Mouse (Mus musculus) MEL (cell line): ENCODE measurements at regions not wholly inside any gene's neighbourhood (a gene's known extent, or its start where the extent isn't known, plus 50 kb on each side); places are given as distances from the start of the nearest gene placed in this dataset.

Experiments
- DNase-seq: peaks from one replicate; pipeline ENCODE4 v3.0.0; 2011; ENCODE audit warnings: low read depth, low spot score
- H3K27ac ChIP-seq: 2 replicates; pipeline ENCODE4 v1.5.1; 2012; ENCODE audit warnings: low read depth, mild to moderate bottlenecking, control low read depth, low read length, moderate library complexity; ENCODE audit not compliant: control insufficient read depth
- H3K27me3 ChIP-seq, 2 experiments: fragments of 150-350 bp in 1 of 2; sonication (generic) in 1 of 2; 2 replicates each; pipeline ENCODE4 v1.6.1; 2012; ENCODE audit warnings: low read length in 2 of 2, mild to moderate bottlenecking in 2 of 2, improper control_type of control experiment in 1 of 2, moderate library complexity in 1 of 2; ENCODE audit not compliant: insufficient read depth in 2 of 2, control insufficient read depth in 1 of 2
- H3K36me3 ChIP-seq, 2 experiments: 2 replicates each; pipeline ENCODE4 v1.6.1; 2012 to 2014; ENCODE audit warnings: low read length in 2 of 2, improper control_type of control experiment in 1 of 2, inconsistent platforms in 1 of 2, mild to moderate bottlenecking in 1 of 2; ENCODE audit not compliant: insufficient read depth in 2 of 2, control insufficient read depth in 1 of 2
- H3K4me1 ChIP-seq, 2 experiments: fragments of 150-350 bp in 1 of 2; sonication (generic) in 1 of 2; 2 replicates each; pipeline ENCODE4 v1.6.1; 2012; ENCODE audit warnings: low read length in 2 of 2, improper control_type of control experiment in 1 of 2, mild to moderate bottlenecking in 1 of 2; ENCODE audit not compliant: insufficient read depth in 2 of 2, control insufficient read depth in 1 of 2
- H3K4me3 ChIP-seq, 2 experiments: fragments of 150-350 bp in 1 of 2; sonication (generic) in 1 of 2; 2 replicates each; pipeline ENCODE4 v1.5.1; 2012; ENCODE audit warnings: low read depth in 2 of 2, low read length in 2 of 2, mild to moderate bottlenecking in 2 of 2, moderate library complexity in 2 of 2, control low read depth in 1 of 2, improper control_type of control experiment in 1 of 2; ENCODE audit not compliant: control insufficient read depth in 1 of 2, insufficient read depth in 1 of 2
- H3K79me2 ChIP-seq: 2 replicates; pipeline ENCODE4 v1.6.1; 2012; ENCODE audit warnings: mild to moderate bottlenecking, low read length, moderate library complexity; ENCODE audit not compliant: control insufficient read depth, poor library complexity, insufficient read depth
- H3K9ac ChIP-seq: 2 replicates; pipeline ENCODE4 v1.6.1; 2012; ENCODE audit warnings: low read depth, mild to moderate bottlenecking, control low read depth, low read length, moderate library complexity; ENCODE audit not compliant: control insufficient read depth, poor library complexity, severe bottlenecking
- H3K9me3 ChIP-seq: fragments of 150-350 bp; sonication (generic); replicated peaks from 2 replicates; pipeline ENCODE4 v1.6.1; 2012; ENCODE audit warnings: mild to moderate bottlenecking, low read length, improper control_type of control experiment, moderate library complexity; ENCODE audit not compliant: insufficient read depth
- BHLHE40 ChIP-seq: IDR thresholded peaks from 2 replicates; pipeline ENCODE4 v1.6.1; 2012; ENCODE audit warnings: low read depth, mild to moderate bottlenecking, inconsistent platforms, low read length, improper control_type of control experiment, borderline replicate concordance
- CHD1 ChIP-seq: IDR thresholded peaks from 2 replicates; pipeline ENCODE4 v1.6.1; 2012; ENCODE audit warnings: low read depth, mild to moderate bottlenecking, inconsistent platforms, low read length, improper control_type of control experiment
- CTCF ChIP-seq, 3 experiments: IDR thresholded peaks in 2 of 3; conservative IDR thresholded peaks in 1 of 3; 2 replicates each; pipeline ENCODE4 v1.5.1; 2011 to 2012; ENCODE audit warnings: low read length in 3 of 3, low read depth in 2 of 3, mild to moderate bottlenecking in 2 of 3, improper control_type of control experiment in 1 of 3, inconsistent platforms in 1 of 3, mixed read lengths in 1 of 3, moderate library complexity in 1 of 3; ENCODE audit not compliant: control insufficient read depth in 1 of 3, insufficient read depth in 1 of 3, poor library complexity in 1 of 3, severe bottlenecking in 1 of 3
- E2F4 ChIP-seq: IDR thresholded peaks from 2 replicates; pipeline ENCODE4 v1.6.1; 2011; ENCODE audit warnings: low read depth, low read length, improper control_type of control experiment, borderline replicate concordance
- ETS1 ChIP-seq: IDR thresholded peaks from 2 replicates; pipeline ENCODE4 v1.6.1; 2012; ENCODE audit warnings: low read depth, mild to moderate bottlenecking, inconsistent platforms, low read length, improper control_type of control experiment, moderate library complexity
- GABPA ChIP-seq: IDR thresholded peaks from 2 replicates; pipeline ENCODE4 v1.6.1; 2012; ENCODE audit warnings: low read depth, mild to moderate bottlenecking, inconsistent platforms, low read length, improper control_type of control experiment, moderate library complexity
- HCFC1 ChIP-seq: IDR thresholded peaks from 2 replicates; pipeline ENCODE4 v1.6.1; 2012; ENCODE audit warnings: low read depth, mild to moderate bottlenecking, inconsistent platforms, low read length, improper control_type of control experiment, moderate library complexity
- MAX ChIP-seq: IDR thresholded peaks from 2 replicates; pipeline ENCODE4 v1.6.1; 2011; ENCODE audit warnings: low read length, improper control_type of control experiment
- MXI1 ChIP-seq: IDR thresholded peaks from 2 replicates; pipeline ENCODE4 v1.6.1; 2011; ENCODE audit warnings: mild to moderate bottlenecking, low read depth, low read length, improper control_type of control experiment
- POLR2A ChIP-seq, 2 experiments: IDR thresholded peaks; 2 replicates each; pipeline ENCODE4 v1.6.1; 2011 to 2012; ENCODE audit warnings: low read length in 2 of 2, mild to moderate bottlenecking in 2 of 2, control low read depth in 1 of 2, improper control_type of control experiment in 1 of 2, low read depth in 1 of 2, moderate library complexity in 1 of 2; ENCODE audit not compliant: control insufficient read depth in 1 of 2, insufficient read depth in 1 of 2, poor library complexity in 1 of 2
- POLR2AphosphoS5 ChIP-seq: IDR thresholded peaks from 2 replicates; pipeline ENCODE4 v1.6.1; 2012; ENCODE audit warnings: low read depth, borderline replicate concordance, mild to moderate bottlenecking, inconsistent platforms, low read length, moderate library complexity, mixed read lengths
- RCOR1 ChIP-seq: IDR thresholded peaks from 2 replicates; pipeline ENCODE4 v1.6.1; 2012; ENCODE audit warnings: low read depth, mild to moderate bottlenecking, inconsistent platforms, low read length, improper control_type of control experiment
- TCF12 ChIP-seq: IDR thresholded peaks from 2 replicates; pipeline ENCODE4 v1.6.1; 2014; ENCODE audit warnings: low read depth, mild to moderate bottlenecking, inconsistent platforms, low read length, improper control_type of control experiment, moderate library complexity
- UBTF ChIP-seq: IDR thresholded peaks from 2 replicates; pipeline ENCODE4 v1.6.1; 2012; ENCODE audit warnings: low read depth, mild to moderate bottlenecking, inconsistent platforms, low read length, improper control_type of control experiment, moderate library complexity, borderline replicate concordance; ENCODE audit not compliant: insufficient read depth
- USF2 ChIP-seq, 2 experiments: IDR thresholded peaks; 2 replicates each; pipeline ENCODE4 v1.6.1; 2011 to 2012; ENCODE audit warnings: improper control_type of control experiment in 2 of 2, low read length in 2 of 2, borderline replicate concordance in 1 of 2, inconsistent platforms in 1 of 2, low read depth in 1 of 2, mild to moderate bottlenecking in 1 of 2; ENCODE audit not compliant: insufficient read depth in 1 of 2
- ZC3H11A ChIP-seq: IDR thresholded peaks from 2 replicates; pipeline ENCODE4 v1.6.1; 2012; ENCODE audit warnings: low read depth, mild to moderate bottlenecking, inconsistent platforms, low read length, improper control_type of control experiment
- ZKSCAN1 ChIP-seq: IDR thresholded peaks from 2 replicates; pipeline ENCODE4 v1.6.1; 2012; ENCODE audit warnings: low read depth, mild to moderate bottlenecking, inconsistent platforms, low read length, improper control_type of control experiment, moderate library complexity

GRCm38 (mm10) chr1:154117346-154117687 lies 83.7 kb upstream of the Zfp648 start:
- no peak overlapping the region for H3K9ac ChIP-seq
- TF ChIP-seq CHD1 (no peak), BHLHE40 (no peak), ZKSCAN1 (no peak), UBTF (no peak), HCFC1 (no peak), GABPA (no peak), MXI1 (no peak), POLR2AphosphoS5 (no peak), POLR2A (IDR thresholded peaks at IDR 0.05; ENCODE audit: control insufficient read depth in 1 of 2, insufficient read depth in 1 of 2, low read depth in 1 of 2, low read length in 2 of 2, poor library complexity in 1 of 2) (no peak), TCF12 (no peak), ETS1 (no peak)
- TF ChIP-seq, all 39 proteins: peak for 0
- H3K9me3 ChIP-seq = no peaks in the 10 kb centered on the region
- H3K36me3 ChIP-seq = no peaks in the 10 kb centered on the region
- H3K79me2 ChIP-seq = no peaks in the 10 kb centered on the region
- no peaks in the 10 kb centered on the region for H3K4me1 ChIP-seq
- H3K4me3 ChIP-seq = no peak overlapping the region
- no peaks in the 10 kb centered on the region for H3K27me3 ChIP-seq
- H3K27ac ChIP-seq = no peak overlapping the region
- no peak for DNase-seq

- Histone ChIP-seq H3K4me3 (no peak overlapping the region), H3K79me2 (no peaks in the 10 kb centered on the region), H3K9me3 (no peaks in the 10 kb centered on the region), H3K4me1 (no peaks in the 10 kb centered on the region), H3K27me3 (no peaks in the 10 kb centered on the region), H3K36me3 (no peaks in the 10 kb centered on the region), H3K9ac (no peak overlapping the region), H3K27ac (no peak overlapping the region)
- no peak for DNase-seq
- TF ChIP-seq USF2 (IDR thresholded peaks at IDR 0.05; ENCODE audit: borderline replicate concordance in 1 of 2, insufficient read depth in 1 of 2, low read depth in 1 of 2, low read length in 2 of 2) = no peak
- TF ChIP-seq RCOR1 = no peak
- TF ChIP-seq E2F4 = no peak
- no peak for TF ChIP-seq ZC3H11A
- no peak for TF ChIP-seq CHD1
- TF ChIP-seq MAX = no peak
- peak in 2 of 3 experiments; percentile 3 to 4; a peak in 1 of 6 replicates for TF ChIP-seq CTCF (IDR thresholded peaks at IDR 0.05 in 2 of 3, conservative IDR thresholded peaks at IDR 0.05 in 1 of 3; ENCODE audit: control insufficient read depth in 1 of 3, insufficient read depth in 1 of 3, low read depth in 2 of 3, low read length in 3 of 3, poor library complexity in 1 of 3, severe bottlenecking in 1 of 3)
Observed at GRCm38 (mm10) chr1:154117688-154118373, 83.2 kb upstream of the Zfp648 start.
